Mouse (Mus musculus) kidney, adult 9 months (tissue): ENCODE results near the gene Cnot6l.

Experiments used
- DNase-seq: peaks from one replicate; pipeline ENCODE4 v3.0.0; 2022

Gene Cnot6l

GRCm38 (mm10) chr5:96161263-96161577 is 2.8 kb downstream of the Cnot6l start:
- DNase-seq = no peak

GRCm38 (mm10) chr5:96160467-96161262 is 3.3 kb downstream of the Cnot6l start:
- DNase-seq = peak; percentile 63

- DNase-seq = no peak
These were observed 21.6 kb downstream of the Cnot6l start for GRCm38 (mm10) chr5:96142351-96142750.

GRCm38 (mm10) chr5:96130683-96131082 is 33.3 kb downstream of the Cnot6l start:
- no peak for DNase-seq

GRCm38 (mm10) chr5:96126856-96127255 is 37.1 kb downstream of the Cnot6l start:
- no peak for DNase-seq

GRCm38 (mm10) chr5:96114943-96115342 is 49.0 kb downstream of the Cnot6l start:
- DNase-seq = no peak

GRCm38 (mm10) chr5:96104644-96105043 is 59.3 kb downstream of the Cnot6l start:
- no peak for DNase-seq

GRCm38 (mm10) chr5:96091468-96091867 is 72.5 kb downstream of the Cnot6l start:
- no peak for DNase-seq

GRCm38 (mm10) chr5:96085324-96085723 is 78.6 kb downstream of the Cnot6l start:
- no peak for DNase-seq

GRCm38 (mm10) chr5:96079026-96079425 is 84.9 kb downstream of the Cnot6l start:
- no peak for DNase-seq

GRCm38 (mm10) chr5:96065591-96065990 is 98.4 kb downstream of the Cnot6l start:
- no peak for DNase-seq

GRCm38 (mm10) chr5:96042492-96042891 is 121.5 kb downstream of the Cnot6l start:
- DNase-seq = no peak

GRCm38 (mm10) chr5:96041507-96042104 is 122.4 kb downstream of the Cnot6l start:
- no peak for DNase-seq

- no peak for DNase-seq
These were observed 124.7 kb downstream of the Cnot6l start for GRCm38 (mm10) chr5:96039188-96039840.

GRCm38 (mm10) chr5:96037684-96038121 is 126.3 kb downstream of the Cnot6l start:
- peak; percentile 5 for DNase-seq

GRCm38 (mm10) chr5:96036125-96036672 is 127.8 kb downstream of the Cnot6l start:
- DNase-seq = no peak

- DNase-seq = no peak
These were observed 129.9 kb downstream of the Cnot6l start for GRCm38 (mm10) chr5:96034101-96034500.

GRCm38 (mm10) chr5:96029821-96030220 is 134.2 kb downstream of the Cnot6l start:
- no peak for DNase-seq
